Mouse (Mus musculus): ENCODE measurements at regions not wholly inside any gene's neighbourhood (a gene's known extent, or its start where the extent isn't known, plus 50 kb on each side); places are given as distances from the start of the nearest gene placed in this dataset.

DNA sequence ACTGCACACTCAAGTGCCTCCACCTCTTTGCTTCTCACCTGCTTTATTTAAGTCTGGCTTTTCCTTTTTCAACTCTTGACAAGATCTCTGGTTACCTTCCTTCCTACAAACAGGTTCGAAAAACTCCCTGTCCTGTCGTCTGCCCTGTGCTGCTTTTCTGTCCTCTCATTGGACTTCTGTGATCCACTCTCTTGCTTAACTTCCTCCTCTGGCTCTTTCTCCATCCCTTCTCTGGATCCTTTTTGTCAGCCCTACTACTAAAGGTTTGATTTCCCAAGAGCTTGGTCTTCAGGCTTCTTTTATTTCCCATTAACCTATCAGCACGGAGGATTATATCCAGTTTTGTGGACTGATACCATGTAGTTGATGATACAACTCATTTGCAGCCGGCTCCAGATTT lies 149.8 kb downstream of the Satb1 start:
- DNase-seq (ENCODE audit: low spot score) = no peak

DNA sequence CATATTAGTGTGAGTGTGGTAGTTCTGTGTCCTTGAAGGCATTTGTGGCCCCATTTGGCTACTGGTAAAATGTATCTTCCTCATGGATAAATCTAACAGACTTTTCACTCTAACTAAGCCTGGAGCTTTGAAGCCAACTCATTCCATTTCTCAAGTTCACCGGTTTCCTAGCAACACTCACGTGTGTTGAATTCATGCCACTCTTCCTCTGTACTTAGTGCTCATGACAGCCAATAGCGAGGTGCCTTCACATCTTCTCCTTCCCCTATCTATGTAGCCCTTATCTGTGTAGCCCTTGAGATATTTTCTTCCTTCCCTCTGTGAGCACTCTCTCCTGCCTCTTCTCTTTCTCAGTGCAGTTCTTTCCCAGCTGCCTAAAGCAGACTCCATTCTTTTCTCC lies 150.7 kb downstream of the Satb1 start:
- DNase-seq (ENCODE audit: low spot score) = no peak

DNA sequence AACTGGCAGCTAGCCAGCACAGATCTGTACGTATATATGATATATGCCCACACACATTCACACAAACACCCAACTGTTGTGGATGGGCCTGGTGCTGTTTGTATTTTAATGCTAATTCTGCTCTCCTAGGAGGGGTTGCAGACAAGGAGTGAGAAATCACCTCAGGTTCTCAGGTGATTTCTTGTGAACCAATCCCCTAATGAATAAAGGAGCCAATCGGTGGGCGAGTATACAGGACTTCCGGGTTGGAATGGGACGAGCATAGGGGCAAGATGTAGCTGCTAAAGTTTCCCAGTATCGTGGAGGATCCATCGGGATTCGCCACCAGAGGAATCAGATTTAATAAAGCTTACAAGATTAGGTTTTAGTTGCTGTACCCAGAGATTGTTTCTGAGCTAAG lies 155.6 kb downstream of the Satb1 start:
- DNase-seq (ENCODE audit: low spot score) = no peak

DNA sequence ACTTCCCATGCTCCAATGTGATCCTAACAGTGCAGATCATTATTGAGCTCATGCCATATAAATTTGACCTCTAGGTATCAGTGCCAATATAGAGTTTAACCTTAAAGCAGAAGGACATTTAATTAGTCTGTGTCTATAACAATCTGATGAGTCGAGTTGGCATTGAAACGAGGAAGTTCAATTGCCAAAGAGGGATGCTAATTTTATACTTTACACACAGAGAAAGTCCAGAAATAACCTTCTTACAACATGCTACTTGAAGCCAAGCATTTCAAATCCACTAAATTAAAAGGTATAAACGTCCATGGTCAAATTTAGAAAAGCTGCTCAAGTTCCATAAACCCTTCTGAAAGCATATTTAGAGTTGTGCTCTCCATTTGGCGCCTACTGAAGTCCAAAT lies 174.7 kb downstream of the Satb1 start:
- no peak for DNase-seq (ENCODE audit: low spot score)

DNA sequence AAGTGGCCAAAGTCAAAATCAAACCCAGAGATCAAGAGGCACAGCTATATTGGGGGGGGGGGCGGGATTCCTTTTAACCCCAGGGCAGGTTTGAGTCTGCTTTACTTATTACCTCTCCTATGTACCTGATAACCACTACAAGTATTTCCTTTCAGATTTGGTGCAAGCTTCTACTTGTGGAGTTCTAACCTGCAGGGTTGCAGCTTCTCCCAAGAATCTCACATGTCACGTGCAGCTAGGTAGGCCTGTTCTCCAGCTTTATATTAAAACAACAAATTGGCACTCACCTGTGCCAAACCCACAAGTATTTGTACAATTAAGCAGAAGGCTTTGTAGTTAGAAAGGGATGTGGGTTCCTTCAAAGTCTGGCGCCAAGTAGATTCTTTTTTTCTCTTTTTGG lies 179.2 kb downstream of the Satb1 start:
- no peak for DNase-seq (ENCODE audit: low spot score)

DNA sequence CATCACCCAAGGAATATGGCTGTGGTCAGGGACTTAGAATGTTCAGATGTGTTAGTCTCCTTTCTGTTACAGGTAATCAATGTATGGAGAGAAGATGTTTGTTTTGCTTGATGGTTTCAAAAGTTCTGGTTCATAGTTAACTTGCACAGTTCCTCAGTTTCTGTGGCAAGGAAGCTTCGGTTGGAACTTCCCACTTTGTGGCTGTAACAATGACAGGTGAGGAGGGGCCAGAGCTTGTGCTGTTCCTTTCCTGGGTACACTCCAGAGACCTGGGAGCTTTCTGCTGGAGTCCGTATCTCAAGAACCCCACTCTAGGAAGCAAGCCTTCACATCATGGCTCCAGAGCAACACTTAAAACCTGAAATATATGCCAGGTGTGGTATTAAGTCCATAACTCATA lies 181.2 kb downstream of the Satb1 start:
- DNase-seq (ENCODE audit: low spot score) = no peak

DNA sequence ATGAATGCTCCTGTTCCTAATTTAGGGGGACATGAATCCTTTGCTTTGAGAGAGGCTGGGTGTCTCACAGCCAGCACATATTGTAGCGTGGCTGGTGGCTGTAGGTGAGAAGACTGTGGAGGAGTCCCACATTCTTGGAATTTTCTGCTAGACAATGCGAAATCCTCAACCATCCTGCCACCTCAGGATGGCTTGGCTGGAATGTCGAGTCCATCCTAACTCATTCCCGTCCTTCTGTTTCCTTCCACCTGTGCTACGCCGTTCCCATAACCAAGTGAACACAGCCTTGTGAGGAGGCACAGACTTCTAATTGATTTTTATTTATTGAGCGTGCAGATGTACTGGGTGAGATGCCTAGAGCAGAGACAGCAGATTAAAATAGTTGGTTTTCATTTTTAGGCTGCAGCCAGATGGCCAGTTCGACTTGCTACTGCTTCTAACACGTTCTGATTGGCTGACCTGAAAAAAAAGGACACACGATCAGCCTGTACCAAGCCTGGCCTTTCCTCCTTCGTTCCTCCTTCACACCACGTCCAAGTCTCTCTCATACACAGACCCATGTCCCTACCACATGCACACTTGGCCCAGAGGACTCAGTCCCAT lies 183.8 kb downstream of the Satb1 start:
- DNase-seq (ENCODE audit: low spot score) = no peak

DNA sequence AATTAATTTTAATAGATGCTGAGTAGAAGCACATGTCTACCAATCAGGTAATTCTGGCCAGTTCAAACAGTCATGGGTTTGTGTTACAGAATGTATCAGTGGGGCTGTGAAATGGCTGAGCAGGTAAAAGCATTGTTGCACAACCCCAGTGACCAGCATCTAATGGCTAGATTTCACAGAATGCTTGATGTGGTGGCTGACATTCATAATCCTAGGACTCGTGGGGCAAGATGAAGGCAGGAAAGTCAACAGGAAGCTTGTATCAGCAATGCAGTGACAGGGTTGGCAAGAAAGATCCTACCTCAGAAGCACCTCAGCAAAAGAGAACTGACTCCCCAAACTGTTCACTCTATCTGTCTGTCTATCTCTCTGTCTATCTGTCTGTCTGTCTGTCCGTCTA lies 186.7 kb downstream of the Satb1 start:
- DNase-seq (ENCODE audit: low spot score) = no peak

DNA sequence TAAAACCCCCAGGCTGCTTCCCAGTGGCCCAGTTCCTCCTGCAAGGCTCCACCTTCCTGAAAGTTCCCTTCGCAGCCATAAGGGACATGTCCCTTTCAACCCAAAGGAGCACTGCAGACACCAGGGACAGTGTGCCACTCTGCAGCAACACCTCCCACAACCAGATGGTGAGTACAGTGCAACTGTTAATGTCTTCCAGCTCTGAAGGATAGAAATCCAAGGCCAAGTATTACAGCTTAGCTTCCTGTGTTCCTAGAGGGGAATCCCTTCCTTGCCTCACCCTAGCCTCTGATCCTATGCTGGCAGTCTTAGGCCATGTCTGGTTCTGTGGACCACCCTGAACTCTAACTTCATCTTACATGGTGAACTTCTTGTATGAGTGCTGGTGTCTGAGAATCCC lies 187.2 kb downstream of the Satb1 start:
- DNase-seq (ENCODE audit: low spot score) = no peak

DNA sequence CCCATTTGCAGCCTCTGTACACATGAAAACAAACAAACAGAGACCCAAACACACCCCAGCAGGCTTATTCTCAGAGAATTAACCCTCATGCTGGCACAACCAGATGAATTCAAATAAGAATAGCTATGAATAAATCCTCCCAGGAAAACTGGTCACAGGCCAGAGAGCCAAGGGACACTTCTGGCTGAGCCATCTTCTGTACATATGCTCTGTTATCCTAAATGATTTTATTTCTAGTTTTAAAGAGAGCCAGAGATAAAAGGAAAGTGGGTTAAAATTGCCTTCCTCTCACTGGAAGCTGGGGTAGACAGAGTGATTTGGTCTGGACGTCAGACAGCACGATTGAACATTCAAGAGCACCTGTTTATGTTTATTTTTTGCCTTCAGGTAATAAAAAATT lies 190.4 kb downstream of the Satb1 start:
- no peak for DNase-seq (ENCODE audit: low spot score)

DNA sequence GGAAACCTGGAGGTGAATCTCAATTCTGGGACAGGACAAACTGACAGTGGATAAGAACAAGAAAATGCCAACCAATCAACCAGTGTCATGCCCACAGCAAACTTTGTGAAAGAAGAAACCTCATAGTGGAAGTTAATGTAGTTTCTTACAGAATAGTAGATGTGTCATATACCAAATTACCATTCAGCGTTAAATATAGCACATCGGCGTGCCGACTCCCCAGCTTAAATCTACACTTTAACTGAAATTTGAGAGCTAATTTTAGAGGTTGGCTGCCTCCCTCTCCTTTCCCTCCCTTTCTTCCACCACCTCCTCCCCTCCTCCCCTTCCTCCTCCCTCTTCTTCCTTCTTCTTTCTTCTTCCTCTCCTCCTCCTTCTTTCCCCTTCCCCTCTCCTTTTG lies 197.2 kb downstream of the Satb1 start:
- no peak for DNase-seq (ENCODE audit: low spot score)

DNA sequence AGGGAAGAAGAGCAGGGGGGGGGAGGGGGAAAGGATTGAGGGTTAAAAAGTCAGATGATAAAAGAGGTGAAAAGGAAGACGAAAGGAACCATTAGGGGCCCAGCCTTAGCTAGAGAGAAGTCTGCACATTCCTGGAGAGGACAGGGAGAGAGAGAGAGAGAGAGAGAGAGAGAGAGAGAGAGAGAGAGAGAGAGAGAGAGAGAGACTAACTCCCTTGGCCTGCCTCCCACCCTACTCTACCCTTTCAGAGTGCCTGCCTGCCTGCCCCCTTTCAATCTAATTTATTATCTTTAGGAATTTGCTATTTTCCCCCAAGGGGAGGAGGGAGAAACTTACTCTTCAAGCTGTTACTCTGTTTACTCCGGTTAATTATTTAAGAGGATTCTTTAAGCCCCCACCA lies 201.5 kb downstream of the Satb1 start:
- no peak for DNase-seq (ENCODE audit: low spot score)

DNA sequence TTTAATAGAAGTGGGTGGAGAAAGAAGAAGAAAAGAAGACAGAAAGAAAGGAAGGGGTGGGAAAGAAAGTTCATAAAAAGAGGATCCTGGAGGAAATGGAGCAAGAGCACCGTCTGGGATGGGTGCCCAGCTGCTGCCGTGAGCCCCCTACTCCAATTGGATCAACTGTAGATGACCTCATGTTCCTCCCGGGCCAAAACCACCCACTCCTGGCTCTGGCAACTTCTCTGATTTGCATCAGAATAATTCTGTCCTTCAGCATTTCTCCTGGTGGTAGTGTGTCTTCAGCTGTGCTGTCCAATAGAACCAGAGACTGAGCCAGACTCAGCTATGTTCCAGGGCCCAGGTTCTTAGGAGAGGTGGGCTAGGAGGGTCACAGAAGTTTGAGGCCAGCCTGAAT lies 212.6 kb downstream of the Satb1 start:
- no peak for DNase-seq (ENCODE audit: low spot score)

DNA sequence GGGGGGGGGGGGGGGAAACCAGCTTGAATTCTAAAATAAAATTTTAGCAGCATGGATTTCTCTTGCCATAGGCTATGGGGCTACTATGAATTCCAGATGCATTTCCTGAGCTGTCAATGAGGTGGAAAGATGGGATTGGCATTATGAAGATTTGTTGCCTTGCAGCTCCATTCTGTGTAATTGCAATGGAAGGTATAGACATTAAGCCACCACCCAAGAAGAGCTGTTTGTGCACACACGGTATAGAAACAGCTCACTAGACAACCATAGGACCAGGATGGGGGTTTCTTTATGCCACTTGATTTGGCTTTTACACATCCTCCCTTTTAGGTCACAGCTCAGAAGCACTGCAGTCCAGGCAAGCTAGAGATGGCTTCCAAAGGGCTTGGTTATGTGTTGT lies 247.8 kb downstream of the Satb1 start:
- DNase-seq (ENCODE audit: low spot score) = no peak

DNA sequence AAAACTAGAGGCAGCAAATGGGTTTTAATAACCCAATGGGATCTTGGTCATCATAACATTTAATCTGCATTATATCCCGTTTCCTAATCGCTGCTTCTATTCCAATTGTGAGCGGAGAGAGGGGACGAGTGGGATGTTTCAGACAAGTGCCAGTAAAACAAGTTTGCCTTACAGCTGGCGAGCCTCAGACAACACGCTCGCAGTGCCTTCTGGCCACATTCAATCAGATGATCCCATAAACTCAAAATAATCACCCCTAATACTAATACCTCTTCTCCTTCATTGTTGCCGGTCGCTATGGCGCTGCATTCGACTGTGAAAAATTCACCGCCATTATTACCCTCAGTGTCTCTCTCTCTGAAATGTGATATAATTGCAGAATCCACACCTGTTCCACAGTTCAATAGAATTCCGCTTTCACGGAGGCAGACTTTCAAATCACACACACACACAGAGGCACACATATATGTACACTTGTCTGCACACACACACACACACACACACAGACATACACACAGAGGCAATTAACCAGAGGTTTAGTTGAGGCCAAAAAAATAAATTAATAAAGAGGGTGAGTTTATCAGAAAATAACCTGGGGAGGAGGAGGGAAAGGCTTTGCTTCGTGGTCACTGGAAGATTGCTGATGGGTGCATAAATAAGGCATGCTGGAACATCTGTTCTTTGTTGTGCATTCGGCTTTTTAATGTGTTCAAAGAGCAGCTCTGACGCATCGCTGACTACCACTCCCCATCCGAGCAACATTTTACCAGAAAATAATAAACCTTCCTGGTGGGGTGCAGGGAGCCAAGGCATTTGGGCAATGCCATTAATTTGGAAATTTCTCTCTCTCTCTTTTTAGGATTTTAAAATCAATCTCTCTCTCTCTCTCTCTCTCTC lies 248.9 kb downstream of the Satb1 start:
- no peak for DNase-seq (ENCODE audit: low spot score)

DNA sequence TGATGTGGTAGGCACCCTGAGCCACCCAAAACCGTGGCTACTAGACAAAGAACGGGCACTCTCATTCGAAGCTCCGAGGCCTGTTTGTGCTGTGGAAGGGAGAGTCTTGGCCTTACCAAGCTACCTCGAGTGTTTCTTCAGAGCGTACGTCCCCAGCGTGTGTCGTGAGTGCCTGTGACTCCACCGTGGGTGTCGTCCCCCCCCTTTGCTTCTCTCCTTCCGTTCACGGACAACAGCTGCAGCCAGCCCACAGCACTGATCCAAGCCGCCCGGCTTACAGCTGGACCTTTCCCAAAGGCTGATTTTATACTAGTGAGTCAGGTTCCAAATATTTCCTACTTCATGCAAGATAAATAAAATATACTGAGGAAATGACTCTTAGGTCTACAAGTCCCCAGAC lies 249.8 kb downstream of the Satb1 start:
- no peak for DNase-seq (ENCODE audit: low spot score)

DNA sequence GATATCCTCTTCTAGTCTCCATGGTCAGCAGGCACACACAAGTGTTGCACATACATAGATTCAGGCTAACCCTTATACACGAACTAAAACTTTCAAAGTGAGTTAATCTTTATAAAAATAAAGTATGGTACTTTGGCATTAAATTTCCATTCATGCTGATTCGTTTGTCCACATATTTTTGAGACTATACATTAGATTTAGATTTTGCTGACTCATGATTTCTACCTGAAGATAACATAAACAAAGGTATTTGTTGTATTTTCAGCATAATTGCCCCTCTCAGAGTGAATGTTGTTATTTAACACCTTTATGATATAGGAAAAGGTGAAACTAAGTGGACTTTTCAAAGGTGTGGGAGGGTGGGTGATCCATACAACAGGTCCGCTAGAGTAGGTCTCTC lies 277.2 kb downstream of the Satb1 start:
- no peak for DNase-seq (ENCODE audit: low spot score)

DNA sequence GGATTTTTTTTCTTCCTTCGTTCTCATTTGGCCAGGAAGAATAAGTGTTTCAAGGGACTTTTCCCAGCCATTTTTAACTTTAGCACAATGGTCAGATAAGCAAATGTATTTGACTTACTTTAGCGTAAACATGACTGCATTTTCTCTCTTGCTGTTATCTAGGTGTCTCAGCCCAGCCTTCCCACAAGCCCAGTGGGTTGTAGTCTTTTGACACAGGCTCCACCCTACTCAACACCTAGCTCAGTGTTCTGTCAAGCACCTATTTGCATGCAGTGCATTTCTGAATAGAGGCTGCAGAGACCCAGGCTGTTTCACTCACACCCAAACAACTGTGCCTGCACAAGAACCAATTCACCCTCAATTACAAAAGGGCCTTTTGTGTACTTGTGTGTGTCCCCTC lies 278.6 kb downstream of the Satb1 start:
- DNase-seq (ENCODE audit: low spot score) = no peak

DNA sequence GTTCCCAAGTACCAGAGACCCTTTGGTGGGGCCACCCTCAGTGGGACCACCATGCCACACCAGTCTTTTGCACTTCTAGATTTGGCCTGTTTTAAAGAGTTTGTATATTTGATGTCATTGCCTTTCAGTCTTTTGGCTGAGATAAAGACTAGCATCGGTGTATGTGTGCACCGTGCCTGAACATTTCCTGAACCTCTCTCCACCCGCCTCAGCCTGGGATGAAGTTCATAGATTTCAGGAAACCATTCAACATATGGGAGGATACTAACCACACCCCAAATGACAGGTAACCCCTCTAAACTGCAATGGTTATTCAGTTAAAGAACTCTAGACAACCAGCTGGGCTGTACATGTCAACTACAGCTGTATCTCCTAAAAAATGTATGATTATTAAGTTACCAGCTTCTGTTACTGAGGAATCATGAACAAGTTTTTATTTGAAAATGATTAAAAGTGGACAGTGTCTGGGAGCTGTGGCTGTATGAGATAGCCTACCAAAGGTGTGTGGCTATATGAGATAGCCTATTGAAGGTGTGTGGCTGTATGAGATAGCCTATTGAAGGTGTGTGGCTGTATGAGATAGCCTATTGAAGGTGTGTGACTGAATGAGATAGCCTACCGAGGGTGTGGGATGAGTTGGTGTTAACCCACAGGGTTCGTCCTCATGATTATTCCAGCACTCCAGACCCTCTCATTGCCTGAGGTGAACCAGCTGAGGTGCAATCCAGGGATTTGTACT lies 280.6 kb downstream of the Satb1 start:
- DNase-seq (ENCODE audit: low spot score) = no peak

DNA sequence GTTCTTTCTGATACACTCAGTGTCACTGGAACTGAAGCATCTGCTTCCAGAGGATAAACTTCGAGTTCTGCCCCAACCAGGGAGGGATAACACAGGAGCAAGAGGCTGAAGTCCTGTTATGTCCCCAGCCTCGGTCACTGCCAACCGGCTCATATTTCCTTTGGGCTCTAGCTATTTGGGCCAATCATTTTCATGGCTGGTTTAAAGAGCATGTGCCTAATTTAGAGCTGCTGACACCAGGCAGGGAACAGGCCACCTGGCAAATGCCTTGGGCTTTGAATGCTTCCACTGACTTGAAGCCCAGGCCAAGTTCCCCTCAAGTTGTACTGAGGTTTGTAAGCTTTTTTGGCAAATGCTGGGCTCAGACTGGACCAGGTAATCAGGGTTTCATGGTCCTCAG lies 286.1 kb downstream of the Satb1 start:
- DNase-seq (ENCODE audit: low spot score) = no peak

DNA sequence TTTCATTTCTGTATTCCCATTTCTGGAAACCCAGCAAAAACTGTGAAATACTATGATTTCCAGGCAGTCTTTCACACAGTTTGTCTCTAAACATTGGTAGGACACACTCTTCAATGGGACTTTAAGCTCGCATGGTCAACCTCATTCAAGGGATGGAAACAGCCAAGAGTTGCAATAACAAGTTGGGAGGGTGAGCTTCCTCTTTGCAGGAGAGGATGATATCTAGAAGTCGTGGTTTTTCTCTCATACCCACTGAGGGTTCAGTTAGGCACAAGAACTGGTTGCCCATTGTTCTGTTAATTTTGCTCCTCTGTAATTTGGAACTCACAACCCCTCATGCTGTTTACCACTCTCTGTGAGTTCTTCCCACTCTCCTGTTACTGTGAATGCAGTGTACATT lies 290.5 kb downstream of the Satb1 start:
- no peak for DNase-seq (ENCODE audit: low spot score)

DNA sequence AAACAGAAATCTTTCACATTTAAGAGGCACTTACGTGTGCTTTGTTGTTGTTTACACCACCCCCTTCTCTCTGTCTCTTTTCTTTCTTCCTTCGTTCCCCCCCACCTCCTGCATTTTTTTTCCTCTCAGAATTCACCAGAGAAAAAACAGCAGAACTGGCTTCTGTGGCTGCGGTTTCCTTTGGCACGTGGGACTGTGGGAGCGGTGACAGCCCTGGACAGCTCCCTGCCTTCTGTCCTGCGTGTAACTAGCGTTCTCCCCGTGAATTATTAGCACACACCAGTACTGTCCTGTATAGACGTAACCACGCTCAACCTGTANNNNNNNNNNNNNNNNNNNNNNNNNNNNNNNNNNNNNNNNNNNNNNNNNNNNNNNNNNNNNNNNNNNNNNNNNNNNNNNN lies 298.4 kb downstream of the Satb1 start:
- no peak for DNase-seq (ENCODE audit: low spot score)

DNA sequence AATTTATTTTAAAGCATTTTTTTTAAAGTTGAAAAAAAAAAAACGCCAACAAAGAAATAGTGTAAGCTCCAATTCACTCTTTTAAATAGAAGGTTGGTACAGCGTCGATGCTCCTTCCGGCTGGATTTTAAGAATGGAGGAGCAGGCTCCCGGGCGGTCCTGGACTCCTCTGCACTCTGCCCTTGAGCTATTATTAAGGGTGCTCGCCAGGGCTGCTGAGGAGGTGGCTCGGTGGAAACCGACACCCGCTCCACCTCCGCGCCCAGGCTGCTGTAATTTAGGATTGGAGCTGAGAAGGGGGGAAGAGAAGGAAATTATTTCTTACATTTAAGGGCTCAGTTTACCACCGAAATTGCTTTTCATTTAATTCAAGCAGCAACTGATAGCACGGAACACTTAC lies 298.8 kb downstream of the Satb1 start:
- DNase-seq (ENCODE audit: low spot score) = no peak
